In the genomic region with DNA sequence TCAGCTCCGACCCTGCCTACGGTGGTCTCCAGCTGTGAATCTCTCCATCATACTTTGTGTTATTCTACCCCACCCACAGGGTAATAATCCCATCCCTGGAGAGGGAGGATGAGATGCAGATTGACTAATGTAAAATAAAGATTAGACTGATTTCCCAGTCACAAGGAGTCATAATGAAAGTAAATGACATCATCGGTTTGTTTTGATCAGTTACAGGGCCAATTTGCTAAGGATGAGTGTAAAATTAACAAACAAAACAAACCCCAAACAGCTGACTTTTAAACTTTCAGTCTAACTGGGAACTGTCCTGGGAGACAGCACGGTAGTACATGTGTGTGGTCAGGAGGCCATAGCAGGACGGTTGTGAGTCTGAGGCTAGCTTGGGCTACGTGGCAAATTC, we compare ENCODE assay signal across 17 mouse cellular contexts.
"Had no signal": no experiment of that assay in that cellular context is flagged by ENCODE, and none has a peak within 500 bp of the region (broad histone marks: within the 10 kb centered on the region; RNA-seq: fewer than 3 reads in every experiment).

No protein-coding gene starts in this region.

- H3K27me3 ChIP-seq: limb, embryonic 12.5 days; limb, embryonic 15.5 days; megakaryocyte, embryonic 14.5 days; neural tube, embryonic 13.5 days had no signal

- H3K4me3 ChIP-seq: left cerebral cortex, adult 2 months; limb, embryonic 12.5 days; limb, embryonic 15.5 days; megakaryocyte, embryonic 14.5 days; midbrain, embryonic 10.5 days; neural tube, embryonic 13.5 days had no signal

- DNase-seq: kidney, adult 2 months; kidney, postnatal 25 days; layer of hippocampus, postnatal 36 days; left cerebral cortex, postnatal 4 days; liver, postnatal 0 days; lung, embryonic 14.5 days; midbrain, embryonic 14.5 days; thymus, adult 2 months; thymus, postnatal 25 days had no signal

- H3K36me3 ChIP-seq: limb, embryonic 12.5 days; limb, embryonic 15.5 days; midbrain, embryonic 10.5 days; neural tube, embryonic 13.5 days had no signal

- ATAC-seq: liver, postnatal 0 days; lung, postnatal 0 days had no signal

- H3K4me2 ChIP-seq: limb, embryonic 12.5 days; limb, embryonic 15.5 days; liver, embryonic 11.5 days; lung, embryonic 14.5 days; neural tube, embryonic 13.5 days had no signal
